Mouse (Mus musculus): Measurements from ENCODE around the gene Mical1. TPM values are rescaled to one million over a fixed set of nuclear protein-coding genes. Genes with fewer than 3 reads are reported as not detected.
A peak's percentile ranks its signal among the peaks of the same experiment; 100 is the strongest.

The Mical1 gene
- total RNA-seq, 2 experiments from 2014 or later: 75.8 to 82.1 TPM

DNA sequence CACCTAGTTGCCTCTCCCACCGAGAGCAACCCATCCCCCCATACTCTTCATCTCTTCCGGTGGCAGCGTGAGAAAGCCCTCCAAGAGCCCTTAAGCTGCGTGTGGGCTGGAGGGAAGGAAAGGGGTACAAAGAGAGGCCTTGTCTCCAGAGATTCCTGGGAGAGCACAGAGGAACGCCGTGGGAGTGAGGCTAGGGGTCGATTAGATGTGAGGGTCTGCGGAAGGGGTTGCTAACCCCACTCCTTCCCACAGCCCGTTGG lies 834 bp downstream of the Mical1 start:
- intact Hi-C loops (cut with DNase I): no loop called here
- DNase-seq: no peak

DNA sequence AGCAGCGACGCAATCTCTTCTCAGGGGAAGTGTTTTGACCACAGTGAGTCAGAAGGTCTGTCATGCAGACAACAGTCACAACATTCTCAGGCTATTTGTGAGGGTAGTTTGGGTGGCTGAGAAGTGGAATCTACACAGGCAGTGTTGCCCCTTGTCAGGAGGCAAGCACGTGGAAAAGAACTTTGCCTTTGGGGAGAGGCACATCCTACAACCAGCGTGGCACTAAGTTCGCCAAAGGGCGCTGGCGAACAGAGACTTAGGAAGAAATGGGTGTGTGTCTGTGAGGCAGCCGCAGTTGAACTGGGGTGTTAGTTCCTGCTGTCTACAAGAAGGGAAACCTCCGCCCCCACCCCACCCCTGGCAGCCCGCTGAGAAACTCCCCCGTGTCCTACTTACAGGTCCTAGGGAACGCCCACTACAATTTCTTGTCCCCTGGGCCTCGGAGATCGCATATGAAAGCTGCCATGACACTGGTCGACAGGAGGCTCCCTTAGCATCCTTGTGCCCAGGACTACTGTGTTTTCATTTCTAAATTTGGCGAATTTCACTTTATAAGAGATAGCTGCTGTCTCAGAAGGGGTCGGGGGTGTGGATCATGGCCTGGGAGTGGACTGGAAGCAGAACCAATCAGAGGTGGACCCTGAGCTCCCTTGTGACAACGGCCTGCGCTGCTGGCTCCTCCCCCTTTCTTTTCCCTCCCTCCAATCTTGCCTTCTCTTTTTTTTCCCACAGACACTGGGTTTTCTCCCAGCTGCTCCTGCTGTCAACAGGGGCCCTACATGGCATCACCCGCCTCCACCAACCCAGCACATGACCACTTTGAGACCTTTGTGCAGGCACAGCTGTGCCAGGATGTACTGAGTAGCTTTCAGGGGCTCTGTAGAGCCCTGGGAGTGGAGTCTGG lies 1.4 kb downstream of the Mical1 start:
- intact Hi-C loops (cut with DNase I): no loop called here
- DNase-seq: peak; percentile 71

GRCm38 (mm10) chr10:41479961-41480360 lies 3.8 kb downstream of the Mical1 start:
- no peak for DNase-seq
- intact Hi-C loops (cut with DNase I): no loop called here

DNA sequence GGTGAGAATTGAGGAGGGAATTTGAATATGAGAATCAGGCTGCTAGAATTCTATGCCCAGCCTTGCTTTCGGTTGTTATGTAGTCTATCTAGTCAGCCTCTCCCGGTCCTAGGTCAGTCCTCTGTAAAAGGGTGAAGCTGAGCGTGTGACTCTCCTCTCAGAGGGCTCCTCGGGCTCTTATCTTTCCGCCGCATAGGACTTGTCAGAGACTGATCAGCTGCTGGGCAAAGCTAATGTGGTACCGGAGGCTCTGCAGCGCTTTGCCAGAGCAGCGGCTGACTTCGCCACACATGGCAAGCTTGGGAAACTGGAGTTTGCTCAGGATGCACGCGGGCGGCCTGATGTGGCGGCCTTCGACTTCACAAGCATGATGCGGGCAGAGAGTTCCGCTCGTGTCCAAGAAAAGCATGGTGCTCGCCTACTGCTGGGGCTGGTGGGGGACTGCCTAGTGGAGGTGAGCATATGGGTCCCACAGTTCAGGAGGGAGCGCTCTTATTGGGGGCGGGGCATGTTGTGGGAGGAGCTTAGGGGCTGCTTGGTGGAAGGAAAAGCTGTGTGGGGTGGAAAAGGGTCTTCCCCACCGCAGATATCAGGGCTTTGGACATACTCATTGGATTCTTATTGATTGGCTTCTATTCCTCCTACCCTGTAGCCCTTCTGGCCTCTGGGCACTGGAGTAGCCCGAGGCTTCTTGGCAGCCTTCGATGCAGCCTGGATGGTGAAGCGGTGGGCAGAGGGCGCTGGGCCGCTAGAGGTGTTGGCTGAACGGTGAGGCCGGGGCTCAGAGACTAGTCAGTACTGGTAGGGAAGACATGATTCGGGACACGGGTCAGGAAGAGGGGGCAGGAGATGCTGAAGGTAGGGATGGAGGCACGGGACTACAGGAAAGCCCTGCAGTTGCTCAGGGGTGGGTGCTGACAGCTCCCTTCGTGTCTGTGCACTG lies 5.1 kb downstream of the Mical1 start:
- no peak for DNase-seq
- intact Hi-C loops (cut with DNase I): no loop called here

GRCm38 (mm10) chr10:41482446-41482845 lies 6.3 kb downstream of the Mical1 start:
- DNase-seq: peak; percentile 64
- intact Hi-C loops (cut with DNase I): no loop called here

GRCm38 (mm10) chr10:41485778-41486177 lies 9.7 kb downstream of the Mical1 start:
- intact Hi-C loops (cut with DNase I): no loop called here
- DNase-seq: no peak

GRCm38 (mm10) chr10:41486506-41487170 lies 10.5 kb downstream of the Mical1 start:
- intact Hi-C loops (cut with DNase I): no loop called here
- no peak for DNase-seq

- intact Hi-C loops (cut with DNase I): no loop called here
- DNase-seq: no peak
Measured at GRCm38 (mm10) chr10:41488877-41489276, 12.8 kb downstream of the Mical1 start.

- intact Hi-C loops (cut with DNase I): no loop called here
- no peak for DNase-seq
Measured at GRCm38 (mm10) chr10:41489294-41489693, 13.2 kb downstream of the Mical1 start.

GRCm38 (mm10) chr10:41489708-41490517 lies 13.8 kb downstream of the Mical1 start, which contains the start of the genes Smpd2 and Ppil6:
Gene Smpd2 (minus strand): TSS chr10:41490369.
Gene Ppil6 (plus strand): TSS chr10:41490439.
- DNase-seq: peak; percentile 96
- intact Hi-C loops (cut with DNase I): no loop called here

- DNase-seq: no peak
Measured at GRCm38 (mm10) chr10:41490518-41490873, 14.4 kb downstream of the Mical1 start.

GRCm38 (mm10) chr10:41491111-41491510 lies 15.0 kb downstream of the Mical1 start:
- intact Hi-C loops (cut with DNase I): no loop called here
- no peak for DNase-seq

More at GRCm38 (mm10) chr10:41490518-41490873, 14.4 kb downstream of the Mical1 start:
- intact Hi-C loops (cut with DNase I): no loop called here

GRCm38 (mm10) chr10:41500941-41501340 lies 24.8 kb downstream of the Mical1 start:
- intact Hi-C loops (cut with DNase I): loop anchor here (10.0 kb wide), 2 partner anchors 196 to 496 kb away; partner anchors contain the start of genes Ak9 and Fig4
- DNase-seq: no peak

- intact Hi-C loops (cut with DNase I): loop anchor here (10.0 kb wide), 2 partner anchors 200 to 500 kb away; partner anchors contain the start of genes Ak9 and Fig4
- no peak for DNase-seq
Measured at GRCm38 (mm10) chr10:41504996-41505395, 28.9 kb downstream of the Mical1 start.

GRCm38 (mm10) chr10:41505446-41505845 lies 29.3 kb downstream of the Mical1 start:
- intact Hi-C loops (cut with DNase I): loop anchor here (10.0 kb wide), 2 partner anchors 201 to 501 kb away; partner anchors contain the start of genes Ak9 and Fig4
- peak; percentile 70 for DNase-seq

DNA sequence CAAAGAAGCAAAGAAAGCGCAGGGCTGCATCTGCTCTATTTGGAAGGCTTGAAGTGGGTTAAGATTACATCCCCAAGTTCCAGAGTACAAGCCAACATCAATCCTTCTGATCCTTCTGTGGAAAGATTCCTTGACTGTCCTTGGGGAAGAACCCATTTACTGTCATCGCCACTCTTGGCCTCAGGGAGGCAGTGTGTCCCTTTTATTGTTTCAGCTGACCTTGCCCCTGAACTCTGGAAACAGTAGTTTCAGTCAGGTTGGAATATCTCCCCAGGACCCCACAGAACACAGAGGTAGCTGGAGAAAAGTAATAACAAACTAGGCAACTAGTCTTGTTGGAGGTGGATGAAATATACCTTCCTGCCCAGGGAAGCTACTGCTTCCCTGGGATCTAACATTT lies 33.0 kb downstream of the Mical1 start:
- intact Hi-C loops (cut with DNase I): loop anchor here (10.0 kb wide), 2 partner anchors 204 to 504 kb away; partner anchors contain the start of genes Ak9 and Fig4
- no peak for DNase-seq

- intact Hi-C loops (cut with DNase I): loop anchor here (10.0 kb wide), 1 partner anchor 780 kb away; no protein-coding TSS in a partner anchor
- no peak for DNase-seq
Measured at GRCm38 (mm10) chr10:41514301-41514700, 38.2 kb downstream of the Mical1 start.

DNA sequence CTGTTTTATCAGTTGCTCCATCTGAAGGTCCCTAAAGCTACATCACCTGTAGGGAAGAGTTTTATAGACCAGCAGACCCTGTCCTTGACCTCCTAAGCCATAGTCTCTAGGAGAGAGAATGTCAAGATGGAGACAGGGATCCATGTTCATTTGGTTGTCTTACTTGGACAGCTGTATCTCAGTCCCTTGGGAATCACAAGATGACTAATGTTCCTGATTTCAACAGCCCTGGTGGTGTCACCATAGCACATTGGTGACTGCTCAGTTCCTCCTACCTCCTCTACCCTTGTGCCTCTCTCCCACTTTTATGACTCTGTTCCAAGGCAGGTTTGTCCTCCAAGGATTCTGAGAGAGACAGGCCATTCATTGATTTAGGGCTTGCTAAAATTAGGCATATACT lies 38.8 kb downstream of the Mical1 start:
- no peak for DNase-seq
- intact Hi-C loops (cut with DNase I): loop anchor here (10.0 kb wide), 1 partner anchor 780 kb away; no protein-coding TSS in a partner anchor

- peak; percentile 78 for DNase-seq
- intact Hi-C loops (cut with DNase I): loop anchor here (2.0 to 10.0 kb wide), 2 partner anchors 162 to 776 kb away; no protein-coding TSS in a partner anchor
Measured at GRCm38 (mm10) chr10:41518508-41518980, 42.4 kb downstream of the Mical1 start.
